8 mouse cellular contexts compared by ENCODE assay signal in genomic region chr8:95634063-95634340, GRCm38 (mm10). TPM values are rescaled to one million over a fixed set of nuclear protein-coding genes. Genes with fewer than 3 reads are reported as not detected.
DNase-seq lines count a peak whose midpoint lies in the region; ATAC-seq and TF ChIP-seq lines count a peak whose summit lies in the region.

No protein-coding gene starts in this region.

- no peaks in the 10 kb centered on the region for H3K27me3 ChIP-seq in thymus, adult 2 months (ENCODE audit: control insufficient read depth, insufficient read depth, low read length)
- peaks cover 4% of the 10 kb centered on the region for H3K27me3 ChIP-seq in limb, embryonic 12.5 days
- no peaks in the 10 kb centered on the region for H3K27me3 ChIP-seq in stomach, embryonic 15.5 days (replicated peaks)

- no peaks in the 10 kb centered on the region for H3K9me3 ChIP-seq in limb, embryonic 12.5 days
- H3K9me3 ChIP-seq in stomach, embryonic 15.5 days = no peaks in the 10 kb centered on the region

- no peak overlapping the region for H3K27ac ChIP-seq in thymus, adult 2 months (ENCODE audit: control insufficient read depth, insufficient read depth, low read length)
- H3K27ac ChIP-seq in limb, embryonic 12.5 days = no peak overlapping the region
- H3K27ac ChIP-seq in stomach, embryonic 15.5 days = no peak overlapping the region

- H3K4me1 ChIP-seq in thymus, adult 2 months (replicated peaks; ENCODE audit: control insufficient read depth, insufficient read depth, low read length) = peaks cover 6% of the 10 kb centered on the region
- peaks cover 9% of the 10 kb centered on the region for H3K4me1 ChIP-seq in limb, embryonic 12.5 days (replicated peaks)
- H3K4me1 ChIP-seq in stomach, embryonic 15.5 days = peaks cover 8% of the 10 kb centered on the region; the same call in 1 of the 2 replicates

- no peak for TF ChIP-seq CTCF in thymus, adult 2 months (IDR thresholded peaks at IDR 0.05; ENCODE audit: borderline replicate concordance, control insufficient read depth, extremely low read depth, insufficient read depth, low read length, poor library complexity)

- peak; percentile 2 for DNase-seq in cerebellum, adult 9-10 months
- DNase-seq in cerebellum, adult 11 months = no peak
- DNase-seq in thymus, adult 2 months = no peak
- DNase-seq in thymus, postnatal 0 days (ENCODE audit: low spot score) = no peak
- DNase-seq in layer of hippocampus, adult 11-12 months (ENCODE audit: low spot score) = no peak
- DNase-seq in testis, postnatal 10 days (ENCODE audit: low spot score) = no peak

- H3K4me3 ChIP-seq in thymus, adult 2 months (ENCODE audit: control insufficient read depth, insufficient read depth, low read length) = peak overlapping the region; percentile 67
- H3K4me3 ChIP-seq in limb, embryonic 12.5 days (replicated peaks) = peak overlapping the region; percentile 80
- H3K4me3 ChIP-seq in stomach, embryonic 15.5 days (replicated peaks) = peak overlapping the region; percentile 89

- 3% methylated on average over 6 of the region's 6 CpGs for WGBS in thymus, adult 2 months
- WGBS in limb, embryonic 12.5 days = 3% methylated on average over 6 of the region's 6 CpGs
- WGBS in stomach, embryonic 15.5 days = 3% methylated on average over 6 of the region's 6 CpGs

- no peaks in the 10 kb centered on the region; the same call in 1 of the 2 replicates for H3K36me3 ChIP-seq in thymus, adult 2 months (ENCODE audit: control insufficient read depth, insufficient read depth, low read length)
- peaks cover 13% of the 10 kb centered on the region; the same call in 1 of the 2 replicates for H3K36me3 ChIP-seq in limb, embryonic 12.5 days
- no peaks in the 10 kb centered on the region for H3K36me3 ChIP-seq in stomach, embryonic 15.5 days

- H3K4me2 ChIP-seq in limb, embryonic 12.5 days = peak overlapping the region; percentile 79
- peak overlapping the region; percentile 78 for H3K4me2 ChIP-seq in stomach, embryonic 15.5 days

- no peak for TF ChIP-seq POLR2A in thymus, adult 2 months (IDR thresholded peaks at IDR 0.05; ENCODE audit: control insufficient read depth, extremely low read depth, insufficient read depth, low read length, poor library complexity)

- no peak for ATAC-seq in limb, embryonic 12.5 days (ENCODE audit: insufficient number of reproducible peaks, insufficient read depth, low FRiP score, low TSS enrichment, low read depth)
- ATAC-seq in stomach, embryonic 15.5 days (ENCODE audit: insufficient read depth, low FRiP score, low read depth) = no peak

- peak overlapping the region; percentile 75 for H3K9ac ChIP-seq in limb, embryonic 12.5 days (replicated peaks)
- H3K9ac ChIP-seq in stomach, embryonic 15.5 days = peak overlapping the region; percentile 60

RNA-seq across cellular contexts. Expression of gene Gins3, which starts 0.7 kb away (rescaled TPM):
- polyA plus RNA-seq in thymus, adult 2 months (2012; rRNA removed) = 7.2 and 9.3 TPM in 2 replicates
- polyA plus RNA-seq in thymus, postnatal 0 days (2015; fragmentation: Nextera tagmentation; extraction: Ambion mirVana) = 19.5 and 21.7 TPM in 2 replicates
- polyA plus RNA-seq in limb, embryonic 12.5 days (2016; fragmentation: Nextera tagmentation; extraction: Ambion mirVana) = 27.1 and 28.9 TPM in 2 replicates
- 16.4 and 17.7 TPM in 2 replicates for polyA plus RNA-seq in stomach, embryonic 15.5 days (2015; fragmentation: Nextera tagmentation; extraction: Ambion mirVana)

RNA-seq across cellular contexts. Expression of gene Ndrg4, which starts 42.8 kb away (rescaled TPM):
- polyA plus RNA-seq in thymus, adult 2 months (2012; rRNA removed) = 7.4 and 28.3 TPM in 2 replicates
- polyA plus RNA-seq in thymus, postnatal 0 days (2015; fragmentation: Nextera tagmentation; extraction: Ambion mirVana) = 3.2 and 4.1 TPM in 2 replicates
- 13.1 and 14.0 TPM in 2 replicates for polyA plus RNA-seq in limb, embryonic 12.5 days (2016; fragmentation: Nextera tagmentation; extraction: Ambion mirVana)
- 16.7 and 17.5 TPM in 2 replicates for polyA plus RNA-seq in stomach, embryonic 15.5 days (2015; fragmentation: Nextera tagmentation; extraction: Ambion mirVana)

RNA-seq across cellular contexts. Expression of gene Prss54, which starts 57.9 kb away (rescaled TPM):
- polyA plus RNA-seq in thymus, adult 2 months (2012; rRNA removed) = 0.07 TPM in 1 of 2 replicates, not detected in the other
- not detected in 2 replicates for polyA plus RNA-seq in thymus, postnatal 0 days (2015; fragmentation: Nextera tagmentation; extraction: Ambion mirVana)
- not detected in 2 replicates for polyA plus RNA-seq in limb, embryonic 12.5 days (2016; fragmentation: Nextera tagmentation; extraction: Ambion mirVana)
- not detected in 2 replicates for polyA plus RNA-seq in stomach, embryonic 15.5 days (2015; fragmentation: Nextera tagmentation; extraction: Ambion mirVana)
